Mouse (Mus musculus) liver, adult 2 months (tissue): ENCODE data around the gene Myo18a.

Experiments used
- CTCF ChIP-seq: fragments of 200-500 bp; IDR thresholded peaks from 2 replicates; pipeline ENCODE4 v1.5.1; 2011; ENCODE audit warnings: low read depth, low read length, control low read depth
- POLR2A ChIP-seq: fragments of 200-500 bp; IDR thresholded peaks from 2 replicates; pipeline ENCODE4 v1.6.1; 2011; ENCODE audit warnings: low read length, control low read depth; ENCODE audit not compliant: insufficient read depth; ENCODE audit errors: extremely low read depth

GRCm38 (mm10) chr11:77822781-77823180 lies 59.7 kb downstream of the Myo18a start:
- TF ChIP-seq POLR2A (no peak), CTCF (peak; percentile 64)
